Mouse (Mus musculus): ENCODE measurements around the gene Cd19. TPM values are rescaled to one million over a fixed set of nuclear protein-coding genes. Genes with fewer than 3 reads are reported as not detected.
A peak's percentile ranks its signal among the peaks of the same experiment; 100 is the strongest.
"Not testable (repeated sequence)": the region's sequence is repeated elsewhere in the genome, so short reads cannot be mapped to it uniquely, and the experiment has no call there.

The Cd19 gene
- polyA plus RNA-seq, 1 experiment from 2014 or later, result 0.07 TPM

GRCm38 (mm10) chr7:126416615-126417014, 1.9 kb upstream of the Cd19 start:
- 53% methylated on average over 2 of the region's 2 CpGs for WGBS
- ATAC-seq (ENCODE audit: insufficient number of reproducible peaks, low FRiP score, low TSS enrichment, low read depth), result no peak

GRCm38 (mm10) chr7:126411061-126411460, 3.6 kb downstream of the Cd19 start:
- H3K27me3 ChIP-seq, result no peaks in the 10 kb centered on the region
- no peaks in the 10 kb centered on the region for H3K9me3 ChIP-seq (replicated peaks)
- H3K4me3 ChIP-seq (replicated peaks), result no peak overlapping the region
- H3K4me1 ChIP-seq, result no peaks in the 10 kb centered on the region
- no peaks in the 10 kb centered on the region for H3K36me3 ChIP-seq
- ATAC-seq (ENCODE audit: insufficient number of reproducible peaks, low FRiP score, low TSS enrichment, low read depth), result no peak
- H3K27ac ChIP-seq (replicated peaks), result no peak overlapping the region
- 90% methylated on average over 4 of the region's 4 CpGs for WGBS
- no peak overlapping the region for H3K4me2 ChIP-seq (replicated peaks)
- H3K9ac ChIP-seq, result no peak overlapping the region

More at GRCm38 (mm10) chr7:126416615-126417014, 1.9 kb upstream of the Cd19 start:
- Histone ChIP-seq H3K27ac (replicated peaks) (no peak overlapping the region), H3K36me3 (no peaks in the 10 kb centered on the region), H3K4me3 (replicated peaks) (no peak overlapping the region), H3K4me1 (no peaks in the 10 kb centered on the region), H3K9ac (no peak overlapping the region), H3K9me3 (replicated peaks) (no peaks in the 10 kb centered on the region), H3K4me2 (replicated peaks) (no peak overlapping the region), H3K27me3 (no peaks in the 10 kb centered on the region)

DNA sequence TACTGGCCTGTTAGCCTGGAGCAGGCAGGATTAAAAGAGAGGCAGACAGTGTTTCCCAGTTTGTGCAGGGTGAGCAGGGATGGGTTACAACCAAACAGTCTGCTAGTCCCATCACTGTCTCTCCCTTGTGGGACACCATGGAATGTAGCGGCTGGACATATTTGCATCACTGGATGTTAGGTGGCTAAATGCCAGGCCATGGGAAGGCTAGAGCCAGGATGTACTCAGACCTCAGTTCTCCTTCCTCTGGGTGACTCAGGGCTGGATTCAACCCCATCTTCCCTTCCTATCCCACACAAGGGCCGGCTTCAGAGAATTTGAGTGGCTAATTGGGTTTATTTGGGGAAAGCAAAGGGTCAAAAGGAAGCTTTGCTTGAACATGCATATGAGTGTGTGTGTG, 6.0 kb downstream of the Cd19 start:
- no peaks in the 10 kb centered on the region for H3K9me3 ChIP-seq (replicated peaks)
- H3K27me3 ChIP-seq, result no peaks in the 10 kb centered on the region
- no peak overlapping the region for H3K9ac ChIP-seq
- no peak overlapping the region for H3K4me2 ChIP-seq (replicated peaks)
- 71% methylated on average over 2 of the region's 2 CpGs for WGBS
- no peak for ATAC-seq (ENCODE audit: insufficient number of reproducible peaks, low FRiP score, low TSS enrichment, low read depth)
- no peak overlapping the region for H3K27ac ChIP-seq (replicated peaks)
- no peaks in the 10 kb centered on the region for H3K4me1 ChIP-seq
- no peak overlapping the region for H3K4me3 ChIP-seq (replicated peaks)
- no peaks in the 10 kb centered on the region for H3K36me3 ChIP-seq

DNA sequence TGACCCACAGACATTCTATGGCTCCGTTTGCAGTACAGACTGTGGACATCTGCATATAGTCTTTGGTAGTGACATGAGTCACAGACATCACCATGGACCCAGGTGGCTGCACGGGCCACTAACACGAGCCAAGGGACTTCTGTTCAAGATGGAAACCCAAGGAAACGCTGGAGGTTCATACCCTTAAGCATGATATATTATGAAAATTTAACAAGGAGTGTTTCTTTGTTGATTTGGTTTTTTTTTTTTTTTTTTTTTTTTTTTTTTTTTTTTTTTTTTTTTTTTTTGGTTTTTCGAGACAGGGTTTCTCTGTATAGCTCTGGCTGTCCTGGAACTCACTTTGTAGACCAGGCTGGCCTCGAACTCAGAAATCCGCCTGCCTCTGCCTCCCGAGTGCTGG, 12.2 kb downstream of the Cd19 start:
- not testable (repeated sequence) for H3K9me3 ChIP-seq (replicated peaks); H3K9ac ChIP-seq; H3K4me2 ChIP-seq (replicated peaks); ATAC-seq (ENCODE audit: insufficient number of reproducible peaks, low FRiP score, low TSS enrichment, low read depth); H3K27me3 ChIP-seq; H3K4me1 ChIP-seq; H3K4me3 ChIP-seq (replicated peaks); H3K27ac ChIP-seq (replicated peaks); H3K36me3 ChIP-seq
- 76% methylated on average over 8 of the region's 8 CpGs for WGBS

GRCm38 (mm10) chr7:126399548-126399947, 15.1 kb downstream of the Cd19 start:
- Histone ChIP-seq H3K4me3 (replicated peaks) (no peak overlapping the region), H3K27me3 (no peaks in the 10 kb centered on the region), H3K4me2 (replicated peaks) (no peak overlapping the region), H3K27ac (replicated peaks) (no peak overlapping the region), H3K4me1 (peaks cover 6% of the 10 kb centered on the region), H3K36me3 (no peaks in the 10 kb centered on the region), H3K9me3 (replicated peaks) (no peaks in the 10 kb centered on the region), H3K9ac (no peak overlapping the region)
- 13% methylated on average over 5 of the region's 5 CpGs for WGBS
- no peak for ATAC-seq (ENCODE audit: insufficient number of reproducible peaks, low FRiP score, low TSS enrichment, low read depth)

DNA sequence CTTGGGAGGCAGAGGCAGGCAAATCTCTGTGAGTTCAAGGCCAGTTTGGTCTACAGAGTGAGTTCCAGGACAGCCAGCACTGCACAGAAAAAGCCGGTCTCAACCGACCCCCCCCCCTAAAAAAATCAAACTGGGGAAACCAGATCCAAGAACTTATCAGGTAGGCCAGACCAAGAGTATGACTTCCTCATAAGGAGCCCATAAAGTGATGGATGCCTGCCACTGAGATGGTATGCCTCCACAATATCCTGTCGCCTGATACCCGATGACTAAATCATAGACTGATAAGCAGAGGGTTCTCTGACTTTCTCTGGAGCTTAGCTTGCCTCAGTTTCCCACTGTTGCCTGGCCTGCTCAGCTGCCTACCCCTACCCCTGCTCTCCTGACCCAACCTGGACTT, 16.9 kb downstream of the Cd19 start:
- 87% methylated on average over 4 of the region's 4 CpGs for WGBS
- Histone ChIP-seq H3K4me1 (peaks cover 6% of the 10 kb centered on the region), H3K27ac (replicated peaks) (no peak overlapping the region), H3K4me2 (replicated peaks) (no peak overlapping the region), H3K9me3 (replicated peaks) (no peaks in the 10 kb centered on the region), H3K4me3 (replicated peaks) (no peak overlapping the region), H3K36me3 (no peaks in the 10 kb centered on the region), H3K9ac (no peak overlapping the region), H3K27me3 (no peaks in the 10 kb centered on the region)
- no peak for ATAC-seq (ENCODE audit: insufficient number of reproducible peaks, low FRiP score, low TSS enrichment, low read depth)

DNA sequence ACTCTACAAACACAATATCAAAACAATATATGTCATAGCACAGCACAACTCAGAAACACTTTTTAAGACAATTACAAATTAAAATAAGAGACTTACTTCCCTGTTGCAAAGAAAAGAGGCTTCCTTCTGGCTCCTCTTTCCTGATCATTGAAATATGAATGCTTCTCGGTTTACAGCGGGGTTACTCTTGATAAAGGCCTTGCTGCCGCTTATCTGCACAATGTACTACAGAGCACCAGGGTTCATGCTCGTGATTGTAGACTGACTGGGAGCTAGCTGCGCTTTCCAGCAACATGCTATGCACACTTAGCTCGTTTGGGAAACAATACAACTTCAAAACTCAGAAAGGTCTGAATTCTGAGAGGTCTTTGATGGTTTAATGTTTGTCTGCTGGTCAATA, 17.5 kb downstream of the Cd19 start:
- peak overlapping the region; percentile 30 for H3K4me2 ChIP-seq (replicated peaks)
- WGBS, result 58% methylated on average over 6 of the region's 6 CpGs
- no peaks in the 10 kb centered on the region for H3K9me3 ChIP-seq (replicated peaks)
- no peak for ATAC-seq (ENCODE audit: insufficient number of reproducible peaks, low FRiP score, low TSS enrichment, low read depth)
- no peak overlapping the region for H3K9ac ChIP-seq
- H3K27ac ChIP-seq (replicated peaks), result no peak overlapping the region
- peaks cover 6% of the 10 kb centered on the region for H3K4me1 ChIP-seq
- no peaks in the 10 kb centered on the region for H3K27me3 ChIP-seq
- H3K4me3 ChIP-seq (replicated peaks), result 0 out of 2 replicates have a peak overlapping the region, but pooled peaks have one; percentile 6
- no peaks in the 10 kb centered on the region for H3K36me3 ChIP-seq

- no peak within 1 kb of the TSS for H3K27ac ChIP-seq (replicated peaks)
- H3K4me2 ChIP-seq (replicated peaks), result peak within 1 kb of the TSS; percentile 88
- peak within 1 kb of the TSS; percentile 68 for H3K9ac ChIP-seq
- peak within 1 kb of the TSS; percentile 98 for H3K4me3 ChIP-seq (replicated peaks)
- H3K36me3 ChIP-seq, result 0 out of 2 replicates have a peak, but pooled peaks cover 4% of the 10 kb centered on the region
- peaks cover 6% of the 10 kb centered on the region for H3K4me1 ChIP-seq
- under 1% methylated on average over 59 of the region's 59 CpGs for WGBS
- peak; percentile 100 for ATAC-seq (ENCODE audit: insufficient number of reproducible peaks, low FRiP score, low TSS enrichment, low read depth)
- no peaks in the 10 kb centered on the region for H3K27me3 ChIP-seq
- H3K9me3 ChIP-seq (replicated peaks), result no peaks in the 10 kb centered on the region
These were observed 18.2 kb downstream of the Cd19 start, which contains the start of gene Nfatc2ip for GRCm38 (mm10) chr7:126396298-126397119. Nfatc2ip (minus strand) TSS chr7:126396737.

DNA sequence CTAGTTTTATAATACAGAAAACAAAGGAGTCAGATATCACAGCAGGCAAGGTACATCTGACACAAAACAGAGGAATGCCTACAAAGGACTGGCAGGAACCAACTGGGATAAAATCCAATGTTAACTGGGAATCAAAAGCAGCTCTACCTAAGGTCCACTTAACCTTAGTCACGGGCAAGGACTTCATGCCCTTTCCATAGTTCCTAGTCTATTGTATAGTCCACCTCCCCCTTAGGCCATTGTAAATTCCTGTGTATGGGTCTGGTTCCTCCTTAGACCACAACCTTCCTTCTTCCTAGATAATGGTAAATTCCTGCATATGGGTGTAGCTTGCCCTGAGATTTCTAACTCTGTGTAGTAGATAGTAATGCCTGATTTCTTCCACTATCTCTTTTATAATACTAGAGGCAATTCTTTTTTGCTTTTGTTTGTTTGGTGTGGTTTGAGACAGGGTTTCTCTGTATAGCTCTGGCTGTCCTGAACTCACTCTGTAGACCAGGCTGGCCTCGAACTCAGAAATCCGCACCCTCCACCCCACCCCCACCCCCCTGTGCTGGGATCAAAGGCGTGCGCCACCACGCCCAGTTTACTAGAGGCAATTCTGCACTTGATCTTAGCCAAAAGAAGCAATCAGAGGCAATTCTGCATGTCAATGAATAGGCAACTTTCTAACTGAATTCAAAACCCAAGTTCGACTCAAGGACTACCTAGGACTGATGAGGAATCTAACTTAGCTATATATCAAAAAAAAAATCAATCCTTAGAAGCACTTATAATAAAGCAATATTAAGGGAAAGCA, 22.4 kb downstream of the Cd19 start:
- not testable (repeated sequence) for H3K4me1 ChIP-seq; H3K4me3 ChIP-seq (replicated peaks); H3K9ac ChIP-seq; H3K27me3 ChIP-seq; H3K27ac ChIP-seq (replicated peaks); ATAC-seq (ENCODE audit: insufficient number of reproducible peaks, low FRiP score, low TSS enrichment, low read depth); H3K4me2 ChIP-seq (replicated peaks); H3K9me3 ChIP-seq (replicated peaks)
- H3K36me3 ChIP-seq, result peaks cover 35% of the 10 kb centered on the region
- WGBS, result 90% methylated on average over 7 of the region's 7 CpGs

GRCm38 (mm10) chr7:126388185-126388584, 26.5 kb downstream of the Cd19 start:
- H3K27me3 ChIP-seq, result no peaks in the 10 kb centered on the region
- no peak overlapping the region for H3K27ac ChIP-seq (replicated peaks)
- no peak overlapping the region for H3K9ac ChIP-seq
- H3K4me1 ChIP-seq, result no peaks in the 10 kb centered on the region
- WGBS, result 100% methylated on average over 1 of the region's 1 CpGs
- no peak overlapping the region for H3K4me3 ChIP-seq (replicated peaks)
- peaks cover 61% of the 10 kb centered on the region for H3K36me3 ChIP-seq
- no peak overlapping the region for H3K4me2 ChIP-seq (replicated peaks)
- no peaks in the 10 kb centered on the region for H3K9me3 ChIP-seq (replicated peaks)
- ATAC-seq (ENCODE audit: insufficient number of reproducible peaks, low FRiP score, low TSS enrichment, low read depth), result no peak

DNA sequence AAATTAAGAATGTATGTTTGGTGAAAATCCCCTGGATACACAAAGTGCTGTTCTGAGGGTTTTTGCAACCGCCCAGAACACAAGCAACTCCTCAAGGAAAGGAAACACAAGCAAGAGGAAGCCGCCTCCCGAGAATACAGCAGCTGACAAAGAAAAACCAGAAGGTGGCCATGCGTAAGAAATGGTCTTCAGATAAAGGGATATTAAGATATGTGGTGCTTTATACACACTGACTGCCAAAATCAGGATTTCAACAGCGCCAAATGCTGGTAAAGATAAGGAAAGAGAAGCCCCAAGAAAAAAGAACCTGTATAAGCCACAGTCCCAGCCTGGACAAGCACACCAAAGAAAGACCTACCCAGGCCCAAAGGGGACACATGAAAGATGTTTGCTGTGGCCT, 31.1 kb downstream of the Cd19 start:
- Histone ChIP-seq H3K4me2 (replicated peaks) (no peak overlapping the region), H3K4me1 (no peaks in the 10 kb centered on the region), H3K27me3 (no peaks in the 10 kb centered on the region), H3K27ac (replicated peaks) (no peak overlapping the region), H3K36me3 (peaks cover 38% of the 10 kb centered on the region), H3K9ac (no peak overlapping the region), H3K9me3 (replicated peaks) (no peaks in the 10 kb centered on the region), H3K4me3 (replicated peaks) (no peak overlapping the region)
- ATAC-seq (ENCODE audit: insufficient number of reproducible peaks, low FRiP score, low TSS enrichment, low read depth), result no peak
- WGBS, result 85% methylated on average over 5 of the region's 5 CpGs

Data from embryonic facial prominence, embryonic 15.5 days (tissue).